Mouse (Mus musculus): ENCODE measurements at regions not wholly inside any gene's neighbourhood (a gene's known extent, or its start where the extent isn't known, plus 50 kb on each side); places are given as distances from the start of the nearest gene placed in this dataset.
A peak's percentile ranks its signal among the peaks of the same experiment; 100 is the strongest.

- TF ChIP-seq POLR2A (IDR thresholded peaks at IDR 0.05; ENCODE audit: low read depth, low read length) (no peak), CTCF (conservative IDR thresholded peaks at IDR 0.05; ENCODE audit: insufficient read depth, insufficient read length, low read depth, low read length) (no peak)
- Histone ChIP-seq H3K27ac (ENCODE audit: insufficient read depth, low read depth, low read length) (no peak overlapping the region), H3K36me3 (ENCODE audit: control insufficient read depth, insufficient read depth, low read length) (no peaks in the 10 kb centered on the region), H3K27me3 (replicated peaks; ENCODE audit: control insufficient read depth, insufficient read depth, low read length) (no peaks in the 10 kb centered on the region), H3K4me1 (ENCODE audit: control insufficient read depth, insufficient read depth, low read length) (no peaks in the 10 kb centered on the region), H3K4me3 (ENCODE audit: insufficient read depth, low read depth, low read length) (no peak overlapping the region)
- 82% methylated on average over 11 of the region's 11 CpGs for WGBS
- DNase-seq: no peak
Observed at GRCm38 (mm10) chr2:115467107-115467745, 114.3 kb upstream of the BC052040 start.

- no peaks in the 10 kb centered on the region for H3K27me3 ChIP-seq (replicated peaks; ENCODE audit: control insufficient read depth, insufficient read depth, low read length)
- H3K27ac ChIP-seq (ENCODE audit: insufficient read depth, low read depth, low read length): no peak overlapping the region
- H3K4me3 ChIP-seq (ENCODE audit: insufficient read depth, low read depth, low read length): no peak overlapping the region
Observed at GRCm38 (mm10) chr2:115467936-115468335, 113.6 kb upstream of the BC052040 start.

GRCm38 (mm10) chr2:115468471-115468909 lies 113.0 kb upstream of the BC052040 start:
- Histone ChIP-seq H3K4me1 (ENCODE audit: control insufficient read depth, insufficient read depth, low read length) (no peaks in the 10 kb centered on the region), H3K27ac (ENCODE audit: insufficient read depth, low read depth, low read length) (no peak overlapping the region), H3K27me3 (replicated peaks; ENCODE audit: control insufficient read depth, insufficient read depth, low read length) (no peaks in the 10 kb centered on the region; the same call in 1 of the 2 replicates), H3K36me3 (ENCODE audit: control insufficient read depth, insufficient read depth, low read length) (no peaks in the 10 kb centered on the region), H3K4me3 (ENCODE audit: insufficient read depth, low read depth, low read length) (no peak overlapping the region)
- WGBS: 50% methylated on average over 7 of the region's 7 CpGs
- TF ChIP-seq CTCF (conservative IDR thresholded peaks at IDR 0.05; ENCODE audit: insufficient read depth, insufficient read length, low read depth, low read length): no peak
- no peak for TF ChIP-seq POLR2A (IDR thresholded peaks at IDR 0.05; ENCODE audit: low read depth, low read length)
- peak; percentile 4 for DNase-seq

More at GRCm38 (mm10) chr2:115467936-115468335, 113.6 kb upstream of the BC052040 start:
- Histone ChIP-seq H3K36me3 (ENCODE audit: control insufficient read depth, insufficient read depth, low read length) (no peaks in the 10 kb centered on the region), H3K4me1 (ENCODE audit: control insufficient read depth, insufficient read depth, low read length) (no peaks in the 10 kb centered on the region)
- no peak for DNase-seq
- WGBS: 70% methylated on average over 6 of the region's 6 CpGs
- no peak for TF ChIP-seq CTCF (conservative IDR thresholded peaks at IDR 0.05; ENCODE audit: insufficient read depth, insufficient read length, low read depth, low read length)
- TF ChIP-seq POLR2A (IDR thresholded peaks at IDR 0.05; ENCODE audit: low read depth, low read length): no peak

GRCm38 (mm10) chr2:115469165-115469821 lies 112.2 kb upstream of the BC052040 start:
- Histone ChIP-seq H3K27me3 (replicated peaks; ENCODE audit: control insufficient read depth, insufficient read depth, low read length) (no peaks in the 10 kb centered on the region; the same call in 1 of the 2 replicates), H3K27ac (ENCODE audit: insufficient read depth, low read depth, low read length) (no peak overlapping the region), H3K36me3 (ENCODE audit: control insufficient read depth, insufficient read depth, low read length) (no peaks in the 10 kb centered on the region), H3K4me1 (ENCODE audit: control insufficient read depth, insufficient read depth, low read length) (no peaks in the 10 kb centered on the region), H3K4me3 (ENCODE audit: insufficient read depth, low read depth, low read length) (no peak overlapping the region)
- DNase-seq: peak; percentile 53
- TF ChIP-seq CTCF (conservative IDR thresholded peaks at IDR 0.05; ENCODE audit: insufficient read depth, insufficient read length, low read depth, low read length) (no peak), POLR2A (IDR thresholded peaks at IDR 0.05; ENCODE audit: low read depth, low read length) (no peak)
- 58% methylated on average over 6 of the region's 6 CpGs for WGBS

GRCm38 (mm10) chr2:115472393-115472792 lies 109.1 kb upstream of the BC052040 start:
- H3K27ac ChIP-seq (ENCODE audit: insufficient read depth, low read depth, low read length): no peak overlapping the region
- no peaks in the 10 kb centered on the region for H3K4me1 ChIP-seq (ENCODE audit: control insufficient read depth, insufficient read depth, low read length)
- no peak overlapping the region for H3K4me3 ChIP-seq (ENCODE audit: insufficient read depth, low read depth, low read length)
- no peak for TF ChIP-seq CTCF (conservative IDR thresholded peaks at IDR 0.05; ENCODE audit: insufficient read depth, insufficient read length, low read depth, low read length)
- TF ChIP-seq POLR2A (IDR thresholded peaks at IDR 0.05; ENCODE audit: low read depth, low read length): no peak
- no peaks in the 10 kb centered on the region; the same call in 1 of the 2 replicates for H3K27me3 ChIP-seq (replicated peaks; ENCODE audit: control insufficient read depth, insufficient read depth, low read length)
- 82% methylated on average over 2 of the region's 2 CpGs for WGBS
- no peak for DNase-seq
- H3K36me3 ChIP-seq (ENCODE audit: control insufficient read depth, insufficient read depth, low read length): no peaks in the 10 kb centered on the region

- Histone ChIP-seq H3K27ac (ENCODE audit: insufficient read depth, low read depth, low read length) (no peak overlapping the region), H3K4me1 (ENCODE audit: control insufficient read depth, insufficient read depth, low read length) (no peaks in the 10 kb centered on the region), H3K27me3 (replicated peaks; ENCODE audit: control insufficient read depth, insufficient read depth, low read length) (no peaks in the 10 kb centered on the region), H3K36me3 (ENCODE audit: control insufficient read depth, insufficient read depth, low read length) (no peaks in the 10 kb centered on the region), H3K4me3 (ENCODE audit: insufficient read depth, low read depth, low read length) (no peak overlapping the region)
- peak; percentile 14 for DNase-seq
- TF ChIP-seq POLR2A (IDR thresholded peaks at IDR 0.05; ENCODE audit: low read depth, low read length) (no peak), CTCF (conservative IDR thresholded peaks at IDR 0.05; ENCODE audit: insufficient read depth, insufficient read length, low read depth, low read length) (no peak)
- WGBS: 34% methylated on average over 13 of the region's 13 CpGs
Observed at GRCm38 (mm10) chr2:115483418-115484288, 97.9 kb upstream of the BC052040 start.
